Mouse (Mus musculus) kidney, adult 2 months (tissue): ENCODE measurements at regions not wholly inside any gene's neighbourhood (a gene's known extent, or its start where the extent isn't known, plus 50 kb on each side); places are given as distances from the start of the nearest gene placed in this dataset.
A peak's percentile ranks its signal among the peaks of the same experiment; 100 is the strongest.
"Not testable (repeated sequence)": the region's sequence is repeated elsewhere in the genome, so short reads cannot be mapped to it uniquely, and the experiment has no call there.

Experiments used
- DNase-seq: peaks from one replicate; pipeline ENCODE4 v3.0.0; 2021
- H3K27ac ChIP-seq: fragments of 200-500 bp; 2 replicates; pipeline ENCODE4 v1.5.1; 2012; ENCODE audit warnings: low read depth, low read length, control low read depth, inconsistent platforms; ENCODE audit not compliant: insufficient read depth
- H3K27me3 ChIP-seq: fragments of 200-500 bp; replicated peaks from 2 replicates; pipeline ENCODE4 v1.6.1; 2012; ENCODE audit warnings: mild to moderate bottlenecking, moderate library complexity, low read length, inconsistent platforms; ENCODE audit not compliant: control insufficient read depth, insufficient read depth
- H3K36me3 ChIP-seq: fragments of 200-500 bp; 2 replicates; pipeline ENCODE4 v1.6.1; 2012; ENCODE audit warnings: mild to moderate bottlenecking, moderate library complexity, low read length, inconsistent platforms; ENCODE audit not compliant: control insufficient read depth, insufficient read depth
- H3K4me1 ChIP-seq: fragments of 200-500 bp; 2 replicates; pipeline ENCODE4 v1.6.1; 2011; ENCODE audit warnings: low read length; ENCODE audit not compliant: control insufficient read depth, insufficient read depth
- H3K4me3 ChIP-seq: fragments of 200-500 bp; 2 replicates; pipeline ENCODE4 v1.5.1; 2011; ENCODE audit warnings: mild to moderate bottlenecking, low read depth, low read length, control low read depth; ENCODE audit not compliant: insufficient read depth
- CTCF ChIP-seq: fragments of 200-500 bp; conservative IDR thresholded peaks from 2 replicates; pipeline ENCODE4 v1.5.1; 2011; ENCODE audit warnings: low read depth, mild to moderate bottlenecking, control low read depth, low read length, moderate library complexity, mixed read lengths; ENCODE audit not compliant: insufficient read depth, insufficient read length
- POLR2A ChIP-seq: fragments of 200-500 bp; IDR thresholded peaks from one replicate; pipeline ENCODE4 v1.6.1; 2011; ENCODE audit warnings: low read depth, low read length, control low read depth
- WGBS: fragments of 180-500 bp; shearing (Covaris S2); methylation state at CpG from one replicate; pipeline ENCODE4 v1.1.7; 2018; 5-methylcytosine and 5-hydroxymethylcytosine counted together

DNA sequence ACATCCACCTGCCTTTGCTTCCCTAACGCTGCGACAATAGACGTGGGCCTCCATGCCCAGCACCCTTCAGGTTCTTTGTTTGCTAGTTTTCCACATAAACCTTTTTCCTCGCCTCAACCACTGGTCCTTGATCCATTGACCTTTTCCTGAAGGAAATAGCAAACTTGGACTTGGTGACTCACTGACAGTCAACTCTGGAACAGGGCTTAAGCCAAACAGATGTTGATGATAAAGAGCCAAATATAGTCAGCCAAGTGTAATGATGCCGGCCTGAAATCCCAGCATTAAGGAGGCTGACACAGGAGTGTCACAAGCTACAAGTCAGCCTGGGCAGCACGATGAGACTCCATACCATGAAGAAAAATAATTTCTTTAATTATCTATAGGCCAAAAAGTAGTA, 62.9 kb upstream of the Thoc2 start:
- Histone ChIP-seq H3K4me3 (no peak overlapping the region), H3K27me3 (no peaks in the 10 kb centered on the region), H3K4me1 (no peaks in the 10 kb centered on the region), H3K36me3 (no peaks in the 10 kb centered on the region), H3K27ac (no peak overlapping the region)
- TF ChIP-seq CTCF (no peak), POLR2A (no peak)
- WGBS = 67% methylated on average over 6 of the region's 6 CpGs
- DNase-seq = peak; percentile 1

DNA sequence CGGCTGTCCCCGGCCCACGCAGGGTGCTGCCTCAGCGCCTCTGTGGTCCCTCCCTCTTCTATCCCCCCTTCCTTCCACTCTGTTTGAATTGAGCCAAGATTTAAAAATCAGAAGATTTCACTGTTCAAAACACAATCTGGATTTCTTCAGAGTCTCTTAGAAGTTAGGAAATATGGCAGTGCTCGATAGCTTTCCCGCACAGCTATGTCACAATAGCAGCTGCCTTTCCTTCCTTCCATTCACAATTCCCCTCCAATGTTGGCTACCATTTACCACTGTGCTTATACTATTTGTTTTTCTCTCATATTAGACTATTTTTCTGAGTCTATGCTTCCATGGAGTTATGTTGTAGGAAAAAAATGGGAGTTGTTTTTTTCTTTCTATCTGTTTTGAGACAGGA, 63.7 kb upstream of the Xiap start:
- TF ChIP-seq CTCF (no peak), POLR2A (no peak)
- no peak for DNase-seq
- no peak overlapping the region for H3K4me3 ChIP-seq
- 79% methylated on average over 2 of the region's 6 CpGs for WGBS
- H3K4me1 ChIP-seq = no peaks in the 10 kb centered on the region
- H3K27ac ChIP-seq = no peak overlapping the region
- H3K27me3 ChIP-seq = no peaks in the 10 kb centered on the region
- no peaks in the 10 kb centered on the region for H3K36me3 ChIP-seq

GRCm38 (mm10) chrX:42000622-42001171, 58.8 kb upstream of the Xiap start:
- not testable (repeated sequence) for H3K4me1 ChIP-seq, H3K27me3 ChIP-seq, DNase-seq, H3K36me3 ChIP-seq, H3K27ac ChIP-seq, H3K4me3 ChIP-seq
- WGBS = 82% methylated on average over 8 of the region's 8 CpGs

- not testable (repeated sequence) for DNase-seq
Measured at GRCm38 (mm10) chrX:42005629-42006028, 53.9 kb upstream of the Xiap start.

DNA sequence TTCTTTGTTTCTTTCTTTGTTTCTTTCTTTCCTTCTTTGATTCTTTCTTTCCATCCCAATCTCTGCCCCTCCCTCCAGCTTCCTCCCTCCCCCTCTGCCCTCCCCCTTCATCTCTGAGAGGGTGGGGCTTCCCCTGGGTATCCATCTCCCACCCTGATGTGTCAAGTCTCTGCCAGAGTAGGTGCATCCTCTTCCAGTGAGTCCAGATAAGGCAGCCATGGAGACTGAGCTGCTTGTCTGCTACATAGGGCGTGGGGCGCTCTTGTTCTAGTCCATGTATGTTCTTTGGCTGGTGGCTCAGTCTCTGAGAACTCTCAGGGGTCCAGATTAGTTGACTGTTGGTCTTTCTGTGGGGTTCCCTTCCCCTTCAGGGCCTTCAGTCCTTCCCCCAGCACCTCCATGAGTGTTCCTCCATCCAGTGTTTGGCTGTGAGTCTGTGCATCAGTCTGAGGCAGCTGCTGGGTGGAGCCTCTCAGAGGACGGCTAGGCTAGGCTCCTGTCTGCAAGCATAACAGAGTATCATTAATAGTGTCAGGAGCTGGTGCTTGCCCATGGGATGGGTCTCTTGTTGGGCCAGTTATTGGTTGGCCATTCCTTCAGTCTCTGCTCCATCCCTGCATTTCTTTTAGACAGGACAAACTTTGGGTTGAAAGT, 52.8 kb upstream of the Xiap start:
- H3K4me1 ChIP-seq, DNase-seq, H3K4me3 ChIP-seq, H3K36me3 ChIP-seq, H3K27ac ChIP-seq, H3K27me3 ChIP-seq: not testable (repeated sequence)
- 100% methylated on average over 2 of the region's 3 CpGs for WGBS

More at GRCm38 (mm10) chrX:42005629-42006028, 53.9 kb upstream of the Xiap start:
- WGBS = 77% methylated on average over 1 of the region's 1 CpGs
- H3K36me3 ChIP-seq, H3K27me3 ChIP-seq, H3K27ac ChIP-seq, H3K4me3 ChIP-seq, H3K4me1 ChIP-seq: not testable (repeated sequence)
